Mouse (Mus musculus) embryonic facial prominence, embryonic 10.5 days (tissue): Measurements from ENCODE around the gene Errfi1. TPM values are rescaled to one million over a fixed set of nuclear protein-coding genes. Genes with fewer than 3 reads are reported as not detected.

ENCODE experiments used
- DNase-seq: peaks from one replicate; pipeline ENCODE4 v3.0.0-alpha.2; 2017; ENCODE audit warnings: low spot score
- H3K27ac ChIP-seq: fragments of 300-500 bp; sonication (generic); replicated peaks from 2 replicates; pipeline ENCODE4 v1.5.1; 2016; ENCODE audit warnings: mild to moderate bottlenecking
- H3K27me3 ChIP-seq: fragments of 300-500 bp; sonication (generic); replicated peaks from 2 replicates; pipeline ENCODE4 v1.6.1; 2016; ENCODE audit warnings: low read depth, mild to moderate bottlenecking; ENCODE audit not compliant: poor library complexity, severe bottlenecking
- H3K36me3 ChIP-seq: fragments of 300-500 bp; sonication (generic); replicated peaks from 2 replicates; pipeline ENCODE4 v1.6.1; 2016; ENCODE audit warnings: mild to moderate bottlenecking, moderate library complexity
- H3K4me1 ChIP-seq: fragments of 300-500 bp; sonication (generic); 2 replicates; pipeline ENCODE4 v1.6.1; 2016
- H3K4me3 ChIP-seq: fragments of 300-500 bp; sonication (generic); 2 replicates; pipeline ENCODE4 v1.5.1; 2016; ENCODE audit warnings: mild to moderate bottlenecking, moderate library complexity
- H3K9me3 ChIP-seq: fragments of 300-500 bp; sonication (generic); 2 replicates; pipeline ENCODE4 v1.6.1; 2016; ENCODE audit warnings: mild to moderate bottlenecking
- WGBS: fragments of 180-500 bp; shearing (Covaris S2); methylation state at CpG from one replicate; pipeline ENCODE4 v1.1.7; 2016; 5-methylcytosine and 5-hydroxymethylcytosine counted together
- polyA plus RNA-seq: library from polyadenylated mRNA; unstranded; fragments of >200 nt; fragmentation: Nextera tagmentation; extraction: Ambion mirVana; gene quantifications from 2 replicates; pipeline ENCODE4 v1.2.1, GENCODE M21; 2016

Gene Errfi1
- polyA plus RNA-seq, 1 experiment from 2014 or later, result 27.0 TPM

- Histone ChIP-seq H3K27me3 (no peaks in the 10 kb centered on the region), H3K36me3 (no peaks in the 10 kb centered on the region), H3K4me3 (no peak overlapping the region), H3K4me1 (peaks cover 77% of the 10 kb centered on the region), H3K27ac (peak overlapping the region; percentile 76), H3K9me3 (no peaks in the 10 kb centered on the region)
- DNase-seq, result no peak
- 43% methylated on average over 6 of the region's 6 CpGs for WGBS
These were observed 28.8 kb upstream of the Errfi1 start for GRCm38 (mm10) chr4:150824877-150825276.

DNA sequence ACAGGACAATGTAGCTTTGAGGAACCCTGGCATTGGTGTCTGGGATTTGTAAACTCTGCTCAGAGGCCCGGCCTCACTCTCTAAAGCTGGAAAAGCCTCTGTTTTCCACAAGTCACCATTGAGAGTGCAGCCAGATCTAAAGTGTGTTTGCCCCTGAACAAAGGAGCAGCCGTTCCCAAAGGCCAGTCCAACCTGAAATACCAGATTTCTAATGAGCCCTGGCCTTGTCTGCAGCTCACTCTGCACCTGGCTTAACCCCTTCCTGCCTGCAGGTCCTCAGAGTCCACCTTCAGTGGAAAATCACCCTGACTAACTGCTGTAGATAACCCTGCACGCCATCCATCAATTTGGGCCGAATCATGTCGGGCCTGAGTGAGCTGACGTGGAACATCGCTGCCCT lies 28.2 kb upstream of the Errfi1 start:
- peak overlapping the region; percentile 76 for H3K27ac ChIP-seq
- no peaks in the 10 kb centered on the region for H3K36me3 ChIP-seq
- H3K4me1 ChIP-seq, result peaks cover 71% of the 10 kb centered on the region
- DNase-seq, result peak; percentile 63
- no peaks in the 10 kb centered on the region for H3K9me3 ChIP-seq
- no peak overlapping the region for H3K4me3 ChIP-seq
- H3K27me3 ChIP-seq, result no peaks in the 10 kb centered on the region
- WGBS, result 23% methylated on average over 7 of the region's 7 CpGs

- DNase-seq, result no peak
- Histone ChIP-seq H3K4me1 (peaks cover 36% of the 10 kb centered on the region), H3K9me3 (no peaks in the 10 kb centered on the region), H3K27me3 (no peaks in the 10 kb centered on the region), H3K36me3 (no peaks in the 10 kb centered on the region), H3K4me3 (no peak overlapping the region), H3K27ac (no peak overlapping the region)
- 88% methylated on average over 3 of the region's 3 CpGs for WGBS
These were observed 22.4 kb upstream of the Errfi1 start for GRCm38 (mm10) chr4:150831321-150831720.

DNA sequence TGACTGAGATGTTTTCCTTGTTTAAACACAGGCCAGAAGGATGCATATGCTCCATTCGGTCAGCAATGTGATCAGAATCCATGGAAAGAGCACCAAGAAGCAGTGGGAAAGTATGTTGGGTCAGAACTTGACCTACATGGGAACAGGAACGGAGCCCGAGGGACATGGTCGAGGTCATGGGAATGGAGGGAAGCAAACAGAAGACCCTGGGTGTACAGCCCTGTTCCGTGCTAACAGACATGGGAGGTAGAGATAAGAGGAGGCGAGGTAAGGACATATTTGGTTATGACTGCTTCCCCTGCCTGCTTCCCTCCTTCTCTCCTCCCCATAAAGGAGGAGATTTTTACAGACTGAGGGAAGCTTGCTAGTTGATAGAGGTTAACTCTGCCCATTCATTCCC lies 21.8 kb upstream of the Errfi1 start:
- Histone ChIP-seq H3K36me3 (no peaks in the 10 kb centered on the region), H3K9me3 (no peaks in the 10 kb centered on the region), H3K27me3 (no peaks in the 10 kb centered on the region), H3K4me1 (peaks cover 30% of the 10 kb centered on the region), H3K27ac (no peak overlapping the region), H3K4me3 (no peak overlapping the region)
- DNase-seq, result no peak
- WGBS, result 90% methylated on average over 6 of the region's 6 CpGs

- no peak for DNase-seq
- 93% methylated on average over 5 of the region's 5 CpGs for WGBS
- H3K27ac ChIP-seq, result no peak overlapping the region
- H3K4me3 ChIP-seq, result no peak overlapping the region
- H3K36me3 ChIP-seq, result no peaks in the 10 kb centered on the region
- no peaks in the 10 kb centered on the region for H3K9me3 ChIP-seq
- no peaks in the 10 kb centered on the region for H3K27me3 ChIP-seq
- H3K4me1 ChIP-seq, result peaks cover 14% of the 10 kb centered on the region; the same call in 1 of the 2 replicates
These were observed 18.6 kb upstream of the Errfi1 start for GRCm38 (mm10) chr4:150835163-150835562.

DNA sequence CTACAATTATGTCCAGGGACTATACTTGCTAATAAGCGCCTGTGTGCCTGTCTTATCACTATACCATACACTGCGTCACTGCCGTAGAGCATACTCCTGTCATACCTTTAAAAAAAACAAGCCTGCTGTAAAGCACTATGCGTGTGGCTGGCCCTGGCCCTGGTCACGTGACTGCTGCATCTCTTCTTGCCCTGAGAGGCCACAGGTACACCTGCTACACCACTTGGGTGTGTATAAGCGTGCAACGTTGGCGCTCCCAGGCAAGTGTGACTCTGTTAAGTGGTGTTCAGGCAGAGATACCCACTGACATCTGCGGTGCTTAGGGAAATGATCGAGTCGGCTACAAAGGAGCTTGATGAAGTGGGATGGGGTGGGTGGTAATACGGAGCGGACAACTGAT lies 17.5 kb upstream of the Errfi1 start:
- 94% methylated on average over 13 of the region's 13 CpGs for WGBS

GRCm38 (mm10) chr4:150836961-150837360 lies 16.8 kb upstream of the Errfi1 start:
- Histone ChIP-seq H3K4me3 (no peak overlapping the region), H3K4me1 (peaks cover 14% of the 10 kb centered on the region; the same call in 1 of the 2 replicates), H3K27ac (no peak overlapping the region), H3K9me3 (no peaks in the 10 kb centered on the region), H3K36me3 (no peaks in the 10 kb centered on the region), H3K27me3 (no peaks in the 10 kb centered on the region)
- 90% methylated on average over 12 of the region's 12 CpGs for WGBS
- no peak for DNase-seq

More for the DNA sequence above, 17.5 kb upstream of the Errfi1 start:
- Histone ChIP-seq H3K36me3 (no peaks in the 10 kb centered on the region), H3K4me1 (peaks cover 14% of the 10 kb centered on the region; the same call in 1 of the 2 replicates), H3K4me3 (no peak overlapping the region), H3K27me3 (no peaks in the 10 kb centered on the region), H3K27ac (no peak overlapping the region), H3K9me3 (no peaks in the 10 kb centered on the region)
- DNase-seq, result no peak

DNA sequence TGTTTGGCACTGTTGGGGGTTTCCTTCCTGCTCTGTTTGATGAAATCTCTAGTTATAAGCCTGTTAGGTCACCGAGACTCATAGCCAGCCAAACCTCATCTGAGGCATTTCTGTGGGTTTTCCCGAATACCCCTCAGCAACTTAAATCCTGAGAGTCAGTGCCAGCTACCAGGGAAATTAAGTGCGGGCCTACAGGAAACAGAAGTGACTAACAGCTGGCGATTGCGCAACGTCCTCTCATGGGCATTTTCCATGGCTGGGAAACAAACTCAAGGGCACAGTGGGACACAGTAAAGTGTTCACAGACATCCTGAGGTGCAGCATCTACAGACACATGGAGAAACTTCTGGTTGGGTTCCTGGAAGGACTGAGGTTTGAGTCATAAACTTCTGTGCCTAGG lies 16.3 kb upstream of the Errfi1 start:
- Histone ChIP-seq H3K4me1 (peaks cover 11% of the 10 kb centered on the region; the same call in 1 of the 2 replicates), H3K36me3 (no peaks in the 10 kb centered on the region), H3K27me3 (no peaks in the 10 kb centered on the region), H3K27ac (no peak overlapping the region), H3K9me3 (no peaks in the 10 kb centered on the region), H3K4me3 (no peak overlapping the region)
- DNase-seq, result no peak
- WGBS, result 90% methylated on average over 6 of the region's 6 CpGs

- H3K4me1 ChIP-seq, result no peaks in the 10 kb centered on the region; the same call in 1 of the 2 replicates
These were observed 11.7 kb upstream of the Errfi1 start for GRCm38 (mm10) chr4:150842045-150842444.

DNA sequence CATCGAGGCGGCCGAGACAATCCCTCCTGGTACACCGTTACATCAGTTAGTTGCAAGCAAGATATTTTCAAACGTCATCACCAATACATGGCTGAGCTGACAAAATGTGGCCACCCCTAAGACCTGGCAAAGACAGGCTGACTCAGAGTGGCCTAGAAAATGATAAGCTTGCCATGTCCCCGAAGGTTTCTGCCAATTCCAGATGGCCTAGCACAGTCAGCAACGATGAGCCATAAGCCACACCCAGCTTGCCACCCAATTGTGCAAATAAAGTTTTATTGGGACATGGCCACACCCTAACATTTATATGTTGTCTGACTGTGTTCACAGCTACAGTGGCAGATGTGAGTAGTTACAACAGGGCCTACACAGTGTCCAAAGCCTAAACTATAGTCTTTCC lies 10.5 kb upstream of the Errfi1 start:
- 88% methylated on average over 7 of the region's 7 CpGs for WGBS
- DNase-seq, result no peak
- H3K27me3 ChIP-seq, result peaks cover 6% of the 10 kb centered on the region
- no peaks in the 10 kb centered on the region for H3K9me3 ChIP-seq
- no peak overlapping the region for H3K27ac ChIP-seq
- no peaks in the 10 kb centered on the region for H3K36me3 ChIP-seq
- H3K4me3 ChIP-seq, result no peak overlapping the region
- no peaks in the 10 kb centered on the region; the same call in 1 of the 2 replicates for H3K4me1 ChIP-seq

More at GRCm38 (mm10) chr4:150842045-150842444, 11.7 kb upstream of the Errfi1 start:
- Histone ChIP-seq H3K27ac (no peak overlapping the region), H3K27me3 (no peaks in the 10 kb centered on the region), H3K4me3 (no peak overlapping the region), H3K36me3 (no peaks in the 10 kb centered on the region), H3K9me3 (no peaks in the 10 kb centered on the region)
- no peak for DNase-seq
- 71% methylated on average over 5 of the region's 5 CpGs for WGBS

DNA sequence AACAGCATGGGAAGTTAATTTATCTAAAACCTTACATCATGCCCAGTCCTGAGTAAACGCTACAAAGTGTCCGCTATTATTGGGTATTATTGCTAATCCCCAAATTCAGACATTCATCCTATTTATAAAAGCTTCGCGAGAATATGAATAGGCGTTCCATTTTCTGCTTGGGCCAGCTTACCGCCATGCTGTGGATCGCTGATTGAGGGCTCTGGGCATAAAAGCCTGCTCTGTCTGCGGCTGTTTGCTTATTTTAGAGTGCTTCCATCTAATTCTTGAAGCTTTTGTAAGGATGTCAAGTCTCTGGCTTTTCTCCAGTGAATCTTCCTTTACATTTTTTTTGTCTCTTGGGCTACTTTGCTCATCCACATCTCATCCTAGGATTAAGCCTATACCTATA lies 7.4 kb upstream of the Errfi1 start:
- H3K4me3 ChIP-seq, result no peak overlapping the region
- no peak overlapping the region for H3K27ac ChIP-seq
- no peaks in the 10 kb centered on the region for H3K36me3 ChIP-seq
- 79% methylated on average over 8 of the region's 8 CpGs for WGBS
- peaks cover 9% of the 10 kb centered on the region for H3K27me3 ChIP-seq
- peaks cover 9% of the 10 kb centered on the region for H3K4me1 ChIP-seq
- no peaks in the 10 kb centered on the region for H3K9me3 ChIP-seq
- no peak for DNase-seq

- Histone ChIP-seq H3K4me3 (no peak overlapping the region), H3K27me3 (peaks cover 21% of the 10 kb centered on the region), H3K9me3 (no peaks in the 10 kb centered on the region), H3K27ac (no peak overlapping the region), H3K36me3 (no peaks in the 10 kb centered on the region), H3K4me1 (peaks cover 26% of the 10 kb centered on the region)
- no peak for DNase-seq
- 68% methylated on average over 10 of the region's 10 CpGs for WGBS
These were observed 3.8 kb upstream of the Errfi1 start for GRCm38 (mm10) chr4:150849964-150850363.

DNA sequence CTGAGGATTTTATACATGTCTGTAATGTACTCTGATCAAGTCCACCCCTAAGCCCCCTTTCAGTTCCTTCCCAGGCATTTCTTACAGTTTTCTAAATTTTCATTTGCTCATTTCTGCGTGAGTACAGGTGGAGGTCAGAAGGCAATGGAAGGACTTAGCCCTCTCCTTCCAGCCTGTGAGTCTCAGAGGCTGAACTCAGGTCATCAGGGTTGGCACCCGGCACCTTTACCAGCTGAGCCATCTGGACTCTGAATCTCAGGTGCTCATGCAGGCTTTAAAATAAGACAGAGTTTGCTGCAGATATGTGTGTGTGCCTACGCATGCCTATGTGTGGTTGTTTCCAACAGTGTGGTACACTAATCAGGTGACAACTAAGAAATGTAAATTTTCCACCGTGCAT lies 2.8 kb upstream of the Errfi1 start:
- H3K9me3 ChIP-seq, result no peaks in the 10 kb centered on the region
- peaks cover 32% of the 10 kb centered on the region for H3K4me1 ChIP-seq
- no peak overlapping the region for H3K27ac ChIP-seq
- 94% methylated on average over 4 of the region's 4 CpGs for WGBS
- H3K4me3 ChIP-seq, result no peak overlapping the region
- H3K27me3 ChIP-seq, result peaks cover 21% of the 10 kb centered on the region
- DNase-seq, result no peak
- H3K36me3 ChIP-seq, result no peaks in the 10 kb centered on the region

DNA sequence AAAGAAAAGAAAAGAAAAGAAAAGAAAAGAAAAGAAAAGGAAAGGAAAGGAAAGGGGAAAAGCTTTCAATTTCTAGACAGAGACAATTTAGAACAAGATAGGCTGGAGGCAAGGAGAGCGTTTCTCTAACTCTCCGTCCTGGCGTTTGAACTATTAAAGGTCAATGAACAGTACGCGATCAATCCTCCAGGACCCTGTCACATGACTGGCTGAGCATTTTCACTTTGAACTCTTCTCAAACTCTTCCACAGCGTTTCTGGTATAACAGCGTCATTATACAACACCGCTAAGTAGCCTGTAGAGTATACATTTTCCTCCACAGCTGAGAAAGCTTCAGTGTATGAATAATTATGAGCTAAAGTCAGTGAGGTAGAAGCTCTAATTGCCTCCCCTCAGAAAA lies 1.7 kb upstream of the Errfi1 start:
- Histone ChIP-seq H3K36me3 (no peaks in the 10 kb centered on the region), H3K4me1 (peaks cover 41% of the 10 kb centered on the region), H3K27me3 (peaks cover 21% of the 10 kb centered on the region), H3K4me3 (no peak overlapping the region), H3K9me3 (no peaks in the 10 kb centered on the region), H3K27ac (no peak overlapping the region)
- WGBS, result 75% methylated on average over 8 of the region's 8 CpGs
- DNase-seq, result no peak
